Mouse (Mus musculus) adrenal gland, postnatal 36 days (tissue): ENCODE data around the gene Grin2d. TPM values are rescaled to one million over a fixed set of nuclear protein-coding genes. Genes with fewer than 3 reads are reported as not detected.
"Not testable (repeated sequence)": the region's sequence is repeated elsewhere in the genome, so short reads cannot be mapped to it uniquely, and the experiment has no call there.

Source experiments
- DNase-seq, 2 experiments: peaks; one replicate each; pipeline ENCODE4 v3.0.0; 2021; ENCODE audit warnings: mixed read lengths in 1 of 2
- long read RNA-seq, 2 experiments: library from polyadenylated mRNA; stranded (forward); transcript quantifications; one replicate each; pipeline ENCODE4 v2.0.0; 2021; ENCODE audit warnings: borderline sequencing depth in 2 of 2
- total RNA-seq, 2 experiments: library from RNA; stranded (reverse); gene quantifications; 2 replicates each; pipeline ENCODE4 v1.2.3; 2021

Gene Grin2d
- 1 to 10 TPM in 1 of 2 experiments, under 1 TPM in 1; 0.63 to 1.2 TPM for total RNA-seq
- long read RNA-seq, experiment 1, partial matches to known transcripts, result 0 of 2 reads
- long read RNA-seq, experiment 1, other reads (novel, unspliced or antisense), result 2 of 2 reads
- long read RNA-seq, experiment 2, partial matches to known transcripts, result 0 of 1 reads
- long read RNA-seq, experiment 2, other reads (novel, unspliced or antisense), result 1 of 1 reads

- DNase-seq, result not testable (repeated sequence)
These were observed at the start of gene Grin2d for GRCm38 (mm10) chr7:45878278-45878677. Gene Grin2d (minus strand): TSS chr7:45878378.

GRCm38 (mm10) chr7:45924429-45924816 is 46.2 kb upstream of the Grin2d start:
- DNase-seq, result peak; percentile 45 to 62

GRCm38 (mm10) chr7:45923762-45924428 is 45.7 kb upstream of the Grin2d start, which contains the start of gene Ccdc114:
Gene Ccdc114 (plus strand): TSS chr7:45924072.
- peak; percentile 89 to 90 for DNase-seq

GRCm38 (mm10) chr7:45922928-45923761 is 45.0 kb upstream of the Grin2d start:
- peak; percentile 95 to 96 for DNase-seq

- DNase-seq, result no peak
These were observed 43.9 kb upstream of the Grin2d start for GRCm38 (mm10) chr7:45921950-45922600.

- peak; percentile 68 to 83 for DNase-seq
These were observed 43.1 kb upstream of the Grin2d start, which contains the start of gene Emp3 for GRCm38 (mm10) chr7:45921242-45921621. Gene Emp3 (minus strand): TSS chr7:45921404.

- DNase-seq, result peak; percentile 87 to 90
These were observed 42.5 kb upstream of the Grin2d start for GRCm38 (mm10) chr7:45920583-45921241.

- DNase-seq, result no peak
These were observed 41.6 kb upstream of the Grin2d start for GRCm38 (mm10) chr7:45919761-45920160.

GRCm38 (mm10) chr7:45919083-45919671 is 41.0 kb upstream of the Grin2d start:
- peak in 1 of 2 experiments; percentile 42 for DNase-seq

GRCm38 (mm10) chr7:45917926-45918325 is 39.7 kb upstream of the Grin2d start:
- no peak for DNase-seq

- peak; percentile 50 to 53 for DNase-seq
These were observed 39.0 kb upstream of the Grin2d start for GRCm38 (mm10) chr7:45917004-45917704.

GRCm38 (mm10) chr7:45916056-45917003 is 38.2 kb upstream of the Grin2d start:
- DNase-seq, result peak; percentile 91

GRCm38 (mm10) chr7:45915011-45915410 is 36.8 kb upstream of the Grin2d start:
- peak in 1 of 2 experiments; percentile 56 for DNase-seq

GRCm38 (mm10) chr7:45914067-45914466 is 35.9 kb upstream of the Grin2d start:
- DNase-seq, result no peak

GRCm38 (mm10) chr7:45909145-45909544 is 31.0 kb upstream of the Grin2d start:
- DNase-seq, result no peak

GRCm38 (mm10) chr7:45908384-45908783 is 30.2 kb upstream of the Grin2d start:
- no peak for DNase-seq

GRCm38 (mm10) chr7:45906622-45907021 is 28.4 kb upstream of the Grin2d start:
- DNase-seq, result no peak

- no peak for DNase-seq
These were observed 24.4 kb upstream of the Grin2d start for GRCm38 (mm10) chr7:45902481-45903002.

GRCm38 (mm10) chr7:45901562-45901961 is 23.4 kb upstream of the Grin2d start:
- DNase-seq, result peak in 1 of 2 experiments; percentile 52
